Mouse (Mus musculus): ENCODE measurements around the gene Gabra2.

Gabra2 gene

GRCm38 (mm10) chr5:71095725-71096607 is at the start of gene Gabra2:
TSS of gene Gabra2 (minus strand) at chr5:71095849.
- DNase-seq (ENCODE audit: low read depth) = no peak

- no peak for DNase-seq (ENCODE audit: low read depth)
Observed at GRCm38 (mm10) chr5:71136691-71137090, 41.0 kb upstream of the Gabra2 start.

- no peak for DNase-seq (ENCODE audit: low read depth)
Observed at GRCm38 (mm10) chr5:71135840-71136239, 40.2 kb upstream of the Gabra2 start.

GRCm38 (mm10) chr5:71127721-71128120 is 32.1 kb upstream of the Gabra2 start:
- no peak for DNase-seq (ENCODE audit: low read depth)

GRCm38 (mm10) chr5:71115216-71115615 is 19.6 kb upstream of the Gabra2 start:
- no peak for DNase-seq (ENCODE audit: low read depth)

GRCm38 (mm10) chr5:71095180-71095579 is 469 bp downstream of the Gabra2 start:
- no peak for DNase-seq (ENCODE audit: low read depth)

GRCm38 (mm10) chr5:71094776-71095175 is 873 bp downstream of the Gabra2 start:
- no peak for DNase-seq (ENCODE audit: low read depth)

- DNase-seq (ENCODE audit: low read depth) = no peak
Observed at GRCm38 (mm10) chr5:71093807-71094206, 1.8 kb downstream of the Gabra2 start.

- DNase-seq (ENCODE audit: low read depth) = no peak
Observed at GRCm38 (mm10) chr5:71092475-71092874, 3.2 kb downstream of the Gabra2 start.

GRCm38 (mm10) chr5:71091926-71092325 is 3.7 kb downstream of the Gabra2 start:
- no peak for DNase-seq (ENCODE audit: low read depth)

GRCm38 (mm10) chr5:71078861-71079260 is 16.8 kb downstream of the Gabra2 start:
- DNase-seq (ENCODE audit: low read depth) = no peak

GRCm38 (mm10) chr5:71061696-71062095 is 34.0 kb downstream of the Gabra2 start:
- DNase-seq (ENCODE audit: low read depth) = no peak

GRCm38 (mm10) chr5:71058047-71058446 is 37.6 kb downstream of the Gabra2 start:
- DNase-seq (ENCODE audit: low read depth) = no peak

GRCm38 (mm10) chr5:71037352-71037751 is 58.3 kb downstream of the Gabra2 start:
- no peak for DNase-seq (ENCODE audit: low read depth)

- DNase-seq (ENCODE audit: low read depth) = no peak
Observed at GRCm38 (mm10) chr5:71025956-71026355, 69.7 kb downstream of the Gabra2 start.

GRCm38 (mm10) chr5:71011751-71012150 is 83.9 kb downstream of the Gabra2 start:
- no peak for DNase-seq (ENCODE audit: low read depth)

- DNase-seq (ENCODE audit: low read depth) = no peak
Observed at GRCm38 (mm10) chr5:71011271-71011670, 84.4 kb downstream of the Gabra2 start.

- no peak for DNase-seq (ENCODE audit: low read depth)
Observed at GRCm38 (mm10) chr5:71010797-71011196, 84.9 kb downstream of the Gabra2 start.

GRCm38 (mm10) chr5:70995617-70996325 is 99.9 kb downstream of the Gabra2 start:
- no peak for DNase-seq (ENCODE audit: low read depth)

GRCm38 (mm10) chr5:70993281-70993680 is 102.4 kb downstream of the Gabra2 start:
- no peak for DNase-seq (ENCODE audit: low read depth)

GRCm38 (mm10) chr5:70990891-70991290 is 104.8 kb downstream of the Gabra2 start:
- DNase-seq (ENCODE audit: low read depth) = no peak

Measured in naive thymus-derived CD4-positive, alpha-beta T cell, adult 2 months (primary cell).